In genomic region chr8:105224413-105225271, GRCm38 (mm10) we compare ENCODE assay signal across 8 mouse cellular contexts. TPM values are rescaled to one million over a fixed set of nuclear protein-coding genes. Genes with fewer than 3 reads are reported as not detected.
DNase-seq lines count a peak whose midpoint lies in the region; ATAC-seq and TF ChIP-seq lines count a peak whose summit lies in the region.

Gene D230025D16Rik (plus strand): TSS chr8:105225145.

- H3K9me3 ChIP-seq in hindbrain, embryonic 10.5 days = no peaks in the 10 kb centered on the region
- H3K9me3 ChIP-seq in lung, postnatal 0 days (ENCODE audit: low read length) = no peaks in the 10 kb centered on the region

- no peaks in the 10 kb centered on the region for H3K27me3 ChIP-seq in hindbrain, embryonic 10.5 days (ENCODE audit: insufficient read depth, poor library complexity, severe bottlenecking)
- H3K27me3 ChIP-seq in lung, postnatal 0 days (replicated peaks; ENCODE audit: insufficient read depth, low read length) = no peaks in the 10 kb centered on the region

- peak; percentile 79 for DNase-seq in MEL-GATA-1-ER (ENCODE audit: extremely low read depth, low read depth)
- peak; percentile 95 for DNase-seq in cerebellum, adult 8-10 months
- DNase-seq in hindbrain, embryonic 10.5 days (ENCODE audit: low spot score) = peak; percentile 98
- DNase-seq in layer of hippocampus, adult 9-11 months = peak; percentile 91
- peak; percentile 97 for DNase-seq in lung, postnatal 0 days (ENCODE audit: low spot score)
- DNase-seq in ovary, postnatal 14 days (ENCODE audit: low spot score) = peak; percentile 96
- peak; percentile 96 for DNase-seq in thymus, postnatal 14 days

- WGBS in hindbrain, embryonic 10.5 days = 4% methylated on average over 34 of the region's 34 CpGs
- 5% methylated on average over 34 of the region's 34 CpGs for WGBS in lung, postnatal 0 days

- H3K4me2 ChIP-seq in lung, postnatal 0 days (replicated peaks; ENCODE audit: low read depth, low read length) = peak within 1 kb of the TSS; percentile 73

- peak within 1 kb of the TSS; percentile 94 for H3K9ac ChIP-seq in lung, postnatal 0 days (replicated peaks; ENCODE audit: low read depth)

- peak within 1 kb of the TSS; percentile 97 for H3K4me3 ChIP-seq in hindbrain, embryonic 10.5 days
- peak within 1 kb of the TSS; percentile 85 for H3K4me3 ChIP-seq in lung, postnatal 0 days (ENCODE audit: low read depth, low read length)

- TF ChIP-seq EP300 in lung, postnatal 0 days (IDR thresholded peaks at IDR 0.05) = no peak

- TF ChIP-seq CTCF in lung, postnatal 0 days (IDR thresholded peaks at IDR 0.05) = peak; percentile 17; the same call in 1 of the 2 replicates

- ATAC-seq in frontal cortex, adult (ENCODE audit: low TSS enrichment) = peak; percentile 97
- ATAC-seq in lung, postnatal 0 days = peak; percentile 89

- peaks cover 21% of the 10 kb centered on the region for H3K4me1 ChIP-seq in hindbrain, embryonic 10.5 days (replicated peaks)
- no peaks in the 10 kb centered on the region for H3K4me1 ChIP-seq in lung, postnatal 0 days (ENCODE audit: insufficient read depth, low read depth, low read length)

- peak within 1 kb of the TSS; percentile 91 for H3K27ac ChIP-seq in hindbrain, embryonic 10.5 days
- peak within 1 kb of the TSS; percentile 99 for H3K27ac ChIP-seq in lung, postnatal 0 days (ENCODE audit: low read length)

- no peaks in the 10 kb centered on the region for H3K36me3 ChIP-seq in hindbrain, embryonic 10.5 days
- H3K36me3 ChIP-seq in lung, postnatal 0 days (ENCODE audit: insufficient read depth, low read length) = no peaks in the 10 kb centered on the region

RNA-seq across cellular contexts. Expression of gene D230025D16Rik, which starts in this region (rescaled TPM):
- 27.0 and 27.1 TPM in 2 replicates for polyA plus RNA-seq in hindbrain, embryonic 10.5 days (2016; fragmentation: Nextera tagmentation; extraction: Ambion mirVana)
- polyA plus RNA-seq in lung, postnatal 0 days (2015; fragmentation: Nextera tagmentation; extraction: Ambion mirVana) = 82.6 and 91.3 TPM in 2 replicates

Comparison
In these comparisons a context has a peak if more than half of its experiments do, and no peak if none do; other contexts are left out.
1. Peak in every context shown above with its lines: DNase-seq, ATAC-seq, H3K4me3 ChIP-seq and H3K27ac ChIP-seq.